Comparison of ENCODE assay signal across 29 mouse cellular contexts in the genomic region with DNA sequence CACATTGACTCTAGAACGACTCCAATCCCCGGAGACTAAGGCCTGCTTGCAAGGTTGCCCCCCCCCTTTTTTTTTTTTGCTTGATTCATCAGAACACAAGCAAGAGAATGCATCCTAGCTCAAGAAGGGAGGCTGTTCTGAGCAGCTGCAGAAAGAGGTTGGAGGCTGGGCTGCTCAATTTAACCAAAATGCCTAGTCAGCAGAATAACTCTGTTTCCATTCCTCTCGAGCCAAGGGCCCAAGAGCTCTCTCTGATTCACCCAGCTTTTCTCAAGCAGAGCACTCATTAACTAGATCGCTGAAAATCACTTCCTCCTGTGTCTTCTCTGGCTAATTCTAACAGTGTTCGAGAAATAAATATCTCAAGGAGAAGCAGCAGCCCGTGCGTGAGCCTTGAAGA. TPM values are rescaled to one million over a fixed set of nuclear protein-coding genes. Genes with fewer than 3 reads are reported as not detected.
DNase-seq lines count a peak whose midpoint lies in the region; ATAC-seq and TF ChIP-seq lines count a peak whose summit lies in the region.
"Had no signal": no experiment of that assay in that cellular context is flagged by ENCODE, and none has a peak within 500 bp of the region (broad histone marks: within the 10 kb centered on the region; RNA-seq: fewer than 3 reads in every experiment).

No protein-coding gene starts in this region.

- WGBS in forebrain, embryonic 15.5 days = 76% methylated on average over 7 of the region's 7 CpGs
- WGBS in forebrain, embryonic 11.5 days = 84% methylated on average over 7 of the region's 7 CpGs
- 70% methylated on average over 7 of the region's 7 CpGs for WGBS in lung, embryonic 14.5 days
- WGBS in kidney, embryonic 15.5 days = 62% methylated on average over 7 of the region's 7 CpGs
- 62% methylated on average over 7 of the region's 7 CpGs for WGBS in intestine, embryonic 16.5 days

- no peaks in the 10 kb centered on the region for H3K36me3 ChIP-seq in forebrain, embryonic 15.5 days
- no peaks in the 10 kb centered on the region for H3K36me3 ChIP-seq in forebrain, embryonic 11.5 days (ENCODE audit: control insufficient read depth, insufficient read depth, low read length)
- H3K36me3 ChIP-seq in lung, embryonic 14.5 days (ENCODE audit: insufficient read depth) = no peaks in the 10 kb centered on the region
- no peaks in the 10 kb centered on the region for H3K36me3 ChIP-seq in kidney, embryonic 15.5 days
- no peaks in the 10 kb centered on the region for H3K36me3 ChIP-seq in intestine, embryonic 16.5 days (ENCODE audit: control insufficient read depth, insufficient read depth, low read length)
- H3K36me3 ChIP-seq: embryonic facial prominence, embryonic 15.5 days; heart, embryonic 12.5 days; limb, embryonic 13.5 days; liver, embryonic 13.5 days; lung, embryonic 15.5 days; midbrain, embryonic 10.5 days; neural tube, embryonic 12.5 days had no signal

- no peak for ATAC-seq in forebrain, embryonic 15.5 days (replicated peaks)
- no peak for ATAC-seq in forebrain, embryonic 11.5 days (replicated peaks; ENCODE audit: low FRiP score)
- no peak for ATAC-seq in lung, embryonic 14.5 days (ENCODE audit: insufficient read depth)
- ATAC-seq in kidney, embryonic 15.5 days (replicated peaks; ENCODE audit: low FRiP score) = no peak
- no peak for ATAC-seq in intestine, embryonic 16.5 days
- no peak for ATAC-seq in erythroblast, adult 5-6 weeks (replicated peaks; ENCODE audit: low FRiP score, poor library complexity, severe bottlenecking)
- ATAC-seq: inflammation-experienced regulatory T-cells, adult 6 months had no signal

- TF ChIP-seq CTCF in lung, embryonic 14.5 days (IDR thresholded peaks at IDR 0.05; ENCODE audit: low read depth) = no peak

- no peaks in the 10 kb centered on the region for H3K27me3 ChIP-seq in forebrain, embryonic 15.5 days
- no peaks in the 10 kb centered on the region for H3K27me3 ChIP-seq in forebrain, embryonic 11.5 days (ENCODE audit: control insufficient read depth, insufficient read depth, low read length)
- H3K27me3 ChIP-seq in lung, embryonic 14.5 days (ENCODE audit: insufficient read depth, low read length) = no peaks in the 10 kb centered on the region
- H3K27me3 ChIP-seq in kidney, embryonic 15.5 days = no peaks in the 10 kb centered on the region
- H3K27me3 ChIP-seq in intestine, embryonic 16.5 days (replicated peaks; ENCODE audit: control insufficient read depth, insufficient read depth, low read length) = 0 out of 2 replicates have a peak, but pooled peaks cover 3% of the 10 kb centered on the region
- H3K27me3 ChIP-seq: embryonic facial prominence, embryonic 15.5 days; hindbrain, embryonic 13.5 days; limb, embryonic 13.5 days; liver, embryonic 13.5 days; lung, embryonic 15.5 days; neural tube, embryonic 12.5 days had no signal

- H3K4me1 ChIP-seq in forebrain, embryonic 15.5 days = no peaks in the 10 kb centered on the region
- H3K4me1 ChIP-seq in forebrain, embryonic 11.5 days (replicated peaks; ENCODE audit: control insufficient read depth, insufficient read depth, low read length) = no peaks in the 10 kb centered on the region
- H3K4me1 ChIP-seq in lung, embryonic 14.5 days (ENCODE audit: insufficient read depth) = no peaks in the 10 kb centered on the region
- H3K4me1 ChIP-seq in kidney, embryonic 15.5 days = 0 out of 2 replicates have a peak, but pooled peaks cover 7% of the 10 kb centered on the region
- H3K4me1 ChIP-seq in intestine, embryonic 16.5 days (ENCODE audit: control insufficient read depth, insufficient read depth, low read length) = no peaks in the 10 kb centered on the region
- H3K4me1 ChIP-seq: embryonic facial prominence, embryonic 15.5 days; heart, embryonic 12.5 days; hindbrain, embryonic 13.5 days; limb, embryonic 13.5 days; liver, embryonic 13.5 days; lung, embryonic 15.5 days; midbrain, embryonic 10.5 days; neural tube, embryonic 12.5 days had no signal

- H3K4me3 ChIP-seq in forebrain, embryonic 15.5 days = no peak overlapping the region
- no peak overlapping the region for H3K4me3 ChIP-seq in forebrain, embryonic 11.5 days (ENCODE audit: low read depth, low read length)
- H3K4me3 ChIP-seq in lung, embryonic 14.5 days (ENCODE audit: low read depth, low read length) = no peak overlapping the region
- H3K4me3 ChIP-seq in kidney, embryonic 15.5 days (replicated peaks) = no peak overlapping the region
- no peak overlapping the region for H3K4me3 ChIP-seq in intestine, embryonic 16.5 days (ENCODE audit: low read length)
- H3K4me3 ChIP-seq: embryonic facial prominence, embryonic 15.5 days; heart, embryonic 12.5 days; hindbrain, embryonic 13.5 days; limb, embryonic 13.5 days; liver, embryonic 13.5 days; lung, embryonic 15.5 days; midbrain, embryonic 10.5 days; neural tube, embryonic 12.5 days had no signal

- H3K4me2 ChIP-seq in forebrain, embryonic 15.5 days (replicated peaks) = no peak overlapping the region
- no peak overlapping the region for H3K4me2 ChIP-seq in forebrain, embryonic 11.5 days (ENCODE audit: low read depth, low read length, severe bottlenecking)
- H3K4me2 ChIP-seq in lung, embryonic 14.5 days = no peak overlapping the region
- H3K4me2 ChIP-seq in kidney, embryonic 15.5 days = no peak overlapping the region
- H3K4me2 ChIP-seq in intestine, embryonic 16.5 days (ENCODE audit: low read depth, low read length) = no peak overlapping the region
- H3K4me2 ChIP-seq: embryonic facial prominence, embryonic 15.5 days; heart, embryonic 12.5 days; hindbrain, embryonic 13.5 days; limb, embryonic 13.5 days; liver, embryonic 13.5 days; lung, embryonic 15.5 days; neural tube, embryonic 12.5 days had no signal

- 0 out of 2 replicates have a peak overlapping the region, but pooled peaks have one; percentile 24 for H3K27ac ChIP-seq in forebrain, embryonic 15.5 days (replicated peaks)
- no peak overlapping the region for H3K27ac ChIP-seq in forebrain, embryonic 11.5 days (ENCODE audit: low read depth, low read length)
- H3K27ac ChIP-seq in lung, embryonic 14.5 days (ENCODE audit: low read depth) = no peak overlapping the region
- H3K27ac ChIP-seq in kidney, embryonic 15.5 days = peak overlapping the region; percentile 37; the same call in 1 of the 2 replicates
- no peak overlapping the region for H3K27ac ChIP-seq in intestine, embryonic 16.5 days (ENCODE audit: low read length)
- H3K27ac ChIP-seq: embryonic facial prominence, embryonic 15.5 days; hindbrain, embryonic 13.5 days; limb, embryonic 13.5 days; liver, embryonic 13.5 days; lung, embryonic 15.5 days; macrophage; midbrain, embryonic 10.5 days; neural tube, embryonic 12.5 days had no signal

- no peak overlapping the region for H3K9ac ChIP-seq in forebrain, embryonic 15.5 days (replicated peaks)
- no peak overlapping the region for H3K9ac ChIP-seq in forebrain, embryonic 11.5 days (ENCODE audit: low read length)
- no peak overlapping the region for H3K9ac ChIP-seq in lung, embryonic 14.5 days
- no peak overlapping the region for H3K9ac ChIP-seq in kidney, embryonic 15.5 days
- no peak overlapping the region for H3K9ac ChIP-seq in intestine, embryonic 16.5 days (ENCODE audit: low read depth, low read length)
- H3K9ac ChIP-seq: embryonic facial prominence, embryonic 15.5 days; heart, embryonic 12.5 days; hindbrain, embryonic 13.5 days; limb, embryonic 13.5 days; liver, embryonic 13.5 days; lung, embryonic 15.5 days; neural tube, embryonic 12.5 days had no signal

- H3K9me3 ChIP-seq in forebrain, embryonic 15.5 days = no peaks in the 10 kb centered on the region
- no peaks in the 10 kb centered on the region for H3K9me3 ChIP-seq in forebrain, embryonic 11.5 days (ENCODE audit: control insufficient read depth, low read length)
- H3K9me3 ChIP-seq in lung, embryonic 14.5 days (ENCODE audit: low read depth, low read length) = no peaks in the 10 kb centered on the region
- H3K9me3 ChIP-seq in kidney, embryonic 15.5 days (replicated peaks) = no peaks in the 10 kb centered on the region
- H3K9me3 ChIP-seq in intestine, embryonic 16.5 days (ENCODE audit: control insufficient read depth, low read length) = no peaks in the 10 kb centered on the region
- H3K9me3 ChIP-seq: embryonic facial prominence, embryonic 15.5 days; heart, embryonic 12.5 days; hindbrain, embryonic 13.5 days; limb, embryonic 13.5 days; liver, embryonic 13.5 days; lung, embryonic 15.5 days; midbrain, embryonic 10.5 days; neural tube, embryonic 12.5 days had no signal

- no peak for DNase-seq in forebrain, embryonic 11.5 days (ENCODE audit: low spot score)
- peak; percentile 8 for DNase-seq in lung, embryonic 14.5 days
- no peak for DNase-seq in lung, postnatal 25 days (ENCODE audit: low spot score)
- DNase-seq: adrenal gland, adult 2 months; cerebellum, postnatal 10 days; heart, adult 11 months; heart, postnatal 14 days; liver, embryonic 13.5 days; thymus, postnatal 14 days had no signal

RNA-seq across cellular contexts. Expression of gene Zfp641, which starts 9.5 kb away (rescaled TPM):
- polyA plus RNA-seq in forebrain, embryonic 15.5 days (2015; fragmentation: Nextera tagmentation; extraction: Ambion mirVana) = 3.3 and 4.2 TPM in 2 replicates
- 1.2 TPM in 2 replicates for polyA plus RNA-seq in forebrain, embryonic 11.5 days (2014; fragmentation: Nextera tagmentation; extraction: Ambion mirVana)
- 0.54 and 0.63 TPM in 2 replicates for polyA plus RNA-seq in lung, embryonic 14.5 days (2014; fragmentation: Nextera tagmentation; extraction: Ambion mirVana)
- 1.6 and 1.7 TPM in 2 replicates for polyA plus RNA-seq in kidney, embryonic 15.5 days (2015; fragmentation: Nextera tagmentation; extraction: Ambion mirVana)
- polyA plus RNA-seq in intestine, embryonic 16.5 days (2015; fragmentation: Nextera tagmentation; extraction: Ambion mirVana) = 0.39 and 0.42 TPM in 2 replicates
- not detected in 2 replicates for total RNA-seq in erythroblast, adult 5-6 weeks (2015; ENCODE audit: low replicate concordance)
- 0.17 and 0.56 TPM in 2 replicates for total RNA-seq in erythroblast, adult 5-6 weeks (2017; ENCODE audit: low replicate concordance)
- total RNA-seq: monocyte, adult 5-6 weeks had no signal
- polyA plus RNA-seq: inflammation-experienced regulatory T-cells, adult 6 months; liver, embryonic 13.5 days; macrophage had no signal

RNA-seq across cellular contexts. Expression of gene H1fnt, which starts 29.3 kb away (rescaled TPM):
- polyA plus RNA-seq in forebrain, embryonic 15.5 days (2015; fragmentation: Nextera tagmentation; extraction: Ambion mirVana) = not detected in 2 replicates
- not detected in 2 replicates for polyA plus RNA-seq in forebrain, embryonic 11.5 days (2014; fragmentation: Nextera tagmentation; extraction: Ambion mirVana)
- not detected in 2 replicates for polyA plus RNA-seq in lung, embryonic 14.5 days (2014; fragmentation: Nextera tagmentation; extraction: Ambion mirVana)
- polyA plus RNA-seq in kidney, embryonic 15.5 days (2015; fragmentation: Nextera tagmentation; extraction: Ambion mirVana) = not detected in 2 replicates
- polyA plus RNA-seq in intestine, embryonic 16.5 days (2015; fragmentation: Nextera tagmentation; extraction: Ambion mirVana) = not detected in 2 replicates
- not detected in 2 replicates for total RNA-seq in erythroblast, adult 5-6 weeks (2015; ENCODE audit: low replicate concordance)
- total RNA-seq in erythroblast, adult 5-6 weeks (2017; ENCODE audit: low replicate concordance) = not detected in 2 replicates
- total RNA-seq: adrenal gland, adult 2 months; gastrocnemius, adult 8-10 months; heart, postnatal 14 days; layer of hippocampus, adult 18-20 months; layer of hippocampus, postnatal 25 days; left cerebral cortex, postnatal 14 days; monocyte, adult 5-6 weeks had no signal
- polyA plus RNA-seq: adrenal gland, adult 2 months; embryonic facial prominence, embryonic 15.5 days; heart, embryonic 12.5 days; hindbrain, embryonic 13.5 days; inflammation-experienced regulatory T-cells, adult 6 months; limb, embryonic 13.5 days; liver, embryonic 13.5 days; lung, embryonic 15.5 days; macrophage; midbrain, embryonic 10.5 days; neural tube, embryonic 12.5 days; small intestine, adult 2 months had no signal

RNA-seq across cellular contexts. Expression of gene Olfr285, which starts 30.7 kb away (rescaled TPM):
- not detected in 2 replicates for polyA plus RNA-seq in forebrain, embryonic 15.5 days (2015; fragmentation: Nextera tagmentation; extraction: Ambion mirVana)
- not detected in 2 replicates for polyA plus RNA-seq in forebrain, embryonic 11.5 days (2014; fragmentation: Nextera tagmentation; extraction: Ambion mirVana)
- polyA plus RNA-seq in lung, embryonic 14.5 days (2014; fragmentation: Nextera tagmentation; extraction: Ambion mirVana) = not detected in 2 replicates
- polyA plus RNA-seq in kidney, embryonic 15.5 days (2015; fragmentation: Nextera tagmentation; extraction: Ambion mirVana) = not detected in 2 replicates
- polyA plus RNA-seq in intestine, embryonic 16.5 days (2015; fragmentation: Nextera tagmentation; extraction: Ambion mirVana) = not detected in 2 replicates
- not detected in 2 replicates for total RNA-seq in erythroblast, adult 5-6 weeks (2015; ENCODE audit: low replicate concordance)
- total RNA-seq in erythroblast, adult 5-6 weeks (2017; ENCODE audit: low replicate concordance) = not detected in 2 replicates
- total RNA-seq: adrenal gland, adult 2 months; gastrocnemius, adult 8-10 months; heart, postnatal 14 days; layer of hippocampus, adult 18-20 months; layer of hippocampus, postnatal 25 days; left cerebral cortex, postnatal 14 days; monocyte, adult 5-6 weeks had no signal
- polyA plus RNA-seq: adrenal gland, adult 2 months; embryonic facial prominence, embryonic 15.5 days; heart, embryonic 12.5 days; hindbrain, embryonic 13.5 days; inflammation-experienced regulatory T-cells, adult 6 months; limb, embryonic 13.5 days; liver, embryonic 13.5 days; lung, embryonic 15.5 days; macrophage; midbrain, embryonic 10.5 days; neural tube, embryonic 12.5 days; small intestine, adult 2 months; testis, adult 2 months had no signal

RNA-seq across cellular contexts. Expression of gene Olfr286, which starts 52.2 kb away (rescaled TPM):
- not detected in 2 replicates for polyA plus RNA-seq in forebrain, embryonic 15.5 days (2015; fragmentation: Nextera tagmentation; extraction: Ambion mirVana)
- not detected in 2 replicates for polyA plus RNA-seq in forebrain, embryonic 11.5 days (2014; fragmentation: Nextera tagmentation; extraction: Ambion mirVana)
- not detected in 2 replicates for polyA plus RNA-seq in lung, embryonic 14.5 days (2014; fragmentation: Nextera tagmentation; extraction: Ambion mirVana)
- polyA plus RNA-seq in kidney, embryonic 15.5 days (2015; fragmentation: Nextera tagmentation; extraction: Ambion mirVana) = not detected in 2 replicates
- polyA plus RNA-seq in intestine, embryonic 16.5 days (2015; fragmentation: Nextera tagmentation; extraction: Ambion mirVana) = not detected in 2 replicates
- total RNA-seq in erythroblast, adult 5-6 weeks (2015; ENCODE audit: low replicate concordance) = not detected in 2 replicates
- total RNA-seq in erythroblast, adult 5-6 weeks (2017; ENCODE audit: low replicate concordance) = not detected in 2 replicates
- total RNA-seq: adrenal gland, adult 2 months; gastrocnemius, adult 8-10 months; heart, postnatal 14 days; layer of hippocampus, adult 18-20 months; layer of hippocampus, postnatal 25 days; left cerebral cortex, postnatal 14 days; monocyte, adult 5-6 weeks had no signal
- polyA plus RNA-seq: adrenal gland, adult 2 months; heart, embryonic 12.5 days; hindbrain, embryonic 13.5 days; inflammation-experienced regulatory T-cells, adult 6 months; limb, embryonic 13.5 days; liver, embryonic 13.5 days; lung, embryonic 15.5 days; macrophage; neural tube, embryonic 12.5 days; testis, adult 2 months had no signal

RNA-seq across cellular contexts. Expression of gene Olfr284, which starts 54.4 kb away (rescaled TPM):
- not detected in 2 replicates for polyA plus RNA-seq in forebrain, embryonic 15.5 days (2015; fragmentation: Nextera tagmentation; extraction: Ambion mirVana)
- not detected in 2 replicates for polyA plus RNA-seq in forebrain, embryonic 11.5 days (2014; fragmentation: Nextera tagmentation; extraction: Ambion mirVana)
- not detected in 2 replicates for polyA plus RNA-seq in lung, embryonic 14.5 days (2014; fragmentation: Nextera tagmentation; extraction: Ambion mirVana)
- polyA plus RNA-seq in kidney, embryonic 15.5 days (2015; fragmentation: Nextera tagmentation; extraction: Ambion mirVana) = not detected in 2 replicates
- polyA plus RNA-seq in intestine, embryonic 16.5 days (2015; fragmentation: Nextera tagmentation; extraction: Ambion mirVana) = not detected in 2 replicates
- total RNA-seq in erythroblast, adult 5-6 weeks (2015; ENCODE audit: low replicate concordance) = not detected in 2 replicates
- not detected in 2 replicates for total RNA-seq in erythroblast, adult 5-6 weeks (2017; ENCODE audit: low replicate concordance)
- total RNA-seq: adrenal gland, adult 2 months; gastrocnemius, adult 8-10 months; heart, postnatal 14 days; layer of hippocampus, adult 18-20 months; layer of hippocampus, postnatal 25 days; left cerebral cortex, postnatal 14 days; monocyte, adult 5-6 weeks had no signal
- polyA plus RNA-seq: adrenal gland, adult 2 months; heart, embryonic 12.5 days; hindbrain, embryonic 13.5 days; inflammation-experienced regulatory T-cells, adult 6 months; limb, embryonic 13.5 days; liver, embryonic 13.5 days; lung, embryonic 15.5 days; macrophage; midbrain, embryonic 10.5 days; neural tube, embryonic 12.5 days; small intestine, adult 2 months; testis, adult 2 months had no signal

Comparison
In these comparisons a context has a peak if more than half of its experiments do, and no peak if none do; other contexts are left out.
1. H3K27ac ChIP-seq: peak in forebrain, embryonic 15.5 days (single experiment) and kidney, embryonic 15.5 days (single experiment); none in forebrain, embryonic 11.5 days (single experiment), lung, embryonic 14.5 days (single experiment) and intestine, embryonic 16.5 days (single experiment).